Mouse (Mus musculus): ENCODE measurements at regions not wholly inside any gene's neighbourhood (a gene's known extent, or its start where the extent isn't known, plus 50 kb on each side); places are given as distances from the start of the nearest gene placed in this dataset.

DNA sequence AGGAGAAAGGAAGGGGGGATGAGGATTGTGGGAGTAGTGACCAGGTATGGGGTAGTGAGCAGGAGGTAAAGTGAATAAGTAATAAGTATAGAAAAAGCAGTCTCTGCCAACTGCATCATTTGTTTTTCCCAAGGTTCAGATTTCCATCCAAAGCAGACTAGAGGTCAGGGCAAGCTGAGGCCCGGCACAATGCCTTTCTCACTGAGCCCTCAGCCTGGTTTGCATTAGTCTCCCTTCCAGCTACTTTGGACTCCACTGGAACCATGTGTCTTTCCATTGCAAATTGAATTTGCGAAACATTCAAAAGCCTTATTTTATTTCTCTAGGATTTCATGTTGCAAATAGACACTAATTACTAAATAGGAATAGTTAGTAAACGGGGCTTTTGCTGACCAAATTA lies 124.7 kb upstream of the Tnc start:
- H3K36me3 ChIP-seq (ENCODE audit: control insufficient read depth, insufficient read depth, low read length): no peaks in the 10 kb centered on the region
- no peak overlapping the region for H3K27ac ChIP-seq (ENCODE audit: low read depth, low read length)
- H3K27me3 ChIP-seq (replicated peaks; ENCODE audit: control insufficient read depth, insufficient read depth, low read length): no peaks in the 10 kb centered on the region
- no peaks in the 10 kb centered on the region for H3K4me1 ChIP-seq (ENCODE audit: control insufficient read depth, insufficient read depth, low read length)
- H3K4me2 ChIP-seq (ENCODE audit: low read length): no peak overlapping the region
- H3K4me3 ChIP-seq (ENCODE audit: low read depth, low read length): no peak overlapping the region
- ATAC-seq (no peak), DNase-seq (ENCODE audit: low spot score) (no peak)
- no peaks in the 10 kb centered on the region for H3K9me3 ChIP-seq (replicated peaks; ENCODE audit: control insufficient read depth, low read length)
- H3K9ac ChIP-seq (ENCODE audit: low read length): no peak overlapping the region
- WGBS: 82% methylated on average over 3 of the region's 3 CpGs

DNA sequence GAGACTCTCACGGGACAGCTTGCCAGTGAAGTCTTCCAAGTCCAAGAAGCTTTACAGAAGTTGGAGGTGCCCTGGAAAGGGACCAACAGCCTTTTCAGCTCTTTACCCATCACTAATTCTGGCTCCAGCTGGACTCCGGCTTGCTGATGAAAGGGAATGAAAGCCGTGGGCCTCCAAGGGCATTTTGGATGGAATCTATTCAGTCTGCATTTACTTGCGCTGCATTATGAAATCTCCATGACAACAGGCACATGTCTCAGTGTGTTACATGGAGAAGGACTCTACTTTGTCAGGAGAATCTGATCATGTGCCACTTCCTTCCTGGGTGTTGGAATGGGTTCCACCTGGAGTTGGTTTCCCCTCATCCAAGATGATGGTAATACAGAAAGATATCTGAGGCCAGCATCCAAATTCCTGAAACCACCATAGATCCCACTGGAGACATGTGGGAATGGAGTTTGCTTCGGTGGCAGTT lies 102.2 kb upstream of the Tnc start:
- Histone ChIP-seq H3K4me3 (ENCODE audit: low read depth, low read length) (no peak overlapping the region), H3K27ac (ENCODE audit: low read depth, low read length) (no peak overlapping the region), H3K9ac (ENCODE audit: low read length) (no peak overlapping the region), H3K27me3 (replicated peaks; ENCODE audit: control insufficient read depth, insufficient read depth, low read length) (no peaks in the 10 kb centered on the region), H3K9me3 (replicated peaks; ENCODE audit: control insufficient read depth, low read length) (no peaks in the 10 kb centered on the region), H3K4me2 (ENCODE audit: low read length) (no peak overlapping the region), H3K4me1 (ENCODE audit: control insufficient read depth, insufficient read depth, low read length) (peaks cover 10% of the 10 kb centered on the region; the same call in 1 of the 2 replicates), H3K36me3 (ENCODE audit: control insufficient read depth, insufficient read depth, low read length) (no peaks in the 10 kb centered on the region)
- DNase-seq (ENCODE audit: low spot score) (peak; percentile 86), ATAC-seq (peak; percentile 84)
- 21% methylated on average over 5 of the region's 5 CpGs for WGBS

DNA sequence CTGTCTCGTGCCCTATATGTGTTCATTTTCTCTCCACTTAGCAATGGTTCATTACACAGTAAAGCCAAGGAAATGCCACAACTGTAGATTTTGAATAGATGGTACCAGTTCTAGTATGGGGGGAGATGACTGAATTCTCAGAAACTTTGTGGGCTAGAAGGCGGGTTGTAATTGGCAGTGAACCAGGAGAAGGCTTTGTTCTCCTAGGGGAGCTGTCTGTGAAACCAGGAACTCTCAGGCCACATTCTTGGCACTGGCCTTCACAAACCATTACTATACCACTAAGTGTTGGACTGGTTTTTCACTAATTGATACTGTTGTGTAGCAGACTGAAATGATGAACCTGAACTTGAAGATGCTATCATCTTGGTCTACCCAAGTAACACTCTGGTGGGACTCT lies 99.1 kb upstream of the Tnc start:
- H3K4me2 ChIP-seq (ENCODE audit: low read length): no peak overlapping the region
- peak; percentile 44 for DNase-seq (ENCODE audit: low spot score)
- no peaks in the 10 kb centered on the region for H3K9me3 ChIP-seq (replicated peaks; ENCODE audit: control insufficient read depth, low read length)
- 0 out of 2 replicates have a peak, but pooled peaks have one; percentile 8 for ATAC-seq
- H3K9ac ChIP-seq (ENCODE audit: low read length): no peak overlapping the region
- no peak overlapping the region for H3K27ac ChIP-seq (ENCODE audit: low read depth, low read length)
- H3K36me3 ChIP-seq (ENCODE audit: control insufficient read depth, insufficient read depth, low read length): no peaks in the 10 kb centered on the region
- no peak overlapping the region for H3K4me3 ChIP-seq (ENCODE audit: low read depth, low read length)
- peaks cover 15% of the 10 kb centered on the region; the same call in 1 of the 2 replicates for H3K4me1 ChIP-seq (ENCODE audit: control insufficient read depth, insufficient read depth, low read length)
- WGBS: 21% methylated on average over 2 of the region's 2 CpGs
- H3K27me3 ChIP-seq (replicated peaks; ENCODE audit: control insufficient read depth, insufficient read depth, low read length): no peaks in the 10 kb centered on the region

DNA sequence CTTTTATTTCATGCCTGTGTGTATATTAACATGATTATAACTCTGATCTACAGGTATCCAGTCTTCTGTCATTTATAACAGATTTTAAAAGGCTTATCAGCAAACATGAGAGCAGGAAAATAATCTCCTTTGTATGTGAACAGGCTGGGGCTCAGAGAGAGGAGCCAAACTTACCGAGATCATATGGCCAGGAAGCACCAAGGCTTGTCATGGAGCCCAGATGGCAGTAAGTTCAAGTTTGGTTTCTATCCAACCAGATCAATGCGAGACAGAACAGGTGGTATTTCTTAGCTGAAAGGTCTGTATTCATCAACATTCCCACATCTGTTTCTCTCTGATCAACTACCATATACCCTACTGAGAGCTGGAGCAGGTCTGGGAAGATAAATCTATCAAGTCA lies 96.1 kb upstream of the Tnc start:
- Histone ChIP-seq H3K27me3 (replicated peaks; ENCODE audit: control insufficient read depth, insufficient read depth, low read length) (no peaks in the 10 kb centered on the region), H3K9me3 (replicated peaks; ENCODE audit: control insufficient read depth, low read length) (no peaks in the 10 kb centered on the region), H3K4me3 (ENCODE audit: low read depth, low read length) (no peak overlapping the region), H3K36me3 (ENCODE audit: control insufficient read depth, insufficient read depth, low read length) (no peaks in the 10 kb centered on the region), H3K9ac (ENCODE audit: low read length) (no peak overlapping the region), H3K27ac (ENCODE audit: low read depth, low read length) (no peak overlapping the region), H3K4me1 (ENCODE audit: control insufficient read depth, insufficient read depth, low read length) (peaks cover 8% of the 10 kb centered on the region; the same call in 1 of the 2 replicates), H3K4me2 (ENCODE audit: low read length) (no peak overlapping the region)
- 38% methylated on average over 2 of the region's 2 CpGs for WGBS
- DNase-seq (ENCODE audit: low spot score): peak; percentile 69
- peak; percentile 75 for ATAC-seq

DNA sequence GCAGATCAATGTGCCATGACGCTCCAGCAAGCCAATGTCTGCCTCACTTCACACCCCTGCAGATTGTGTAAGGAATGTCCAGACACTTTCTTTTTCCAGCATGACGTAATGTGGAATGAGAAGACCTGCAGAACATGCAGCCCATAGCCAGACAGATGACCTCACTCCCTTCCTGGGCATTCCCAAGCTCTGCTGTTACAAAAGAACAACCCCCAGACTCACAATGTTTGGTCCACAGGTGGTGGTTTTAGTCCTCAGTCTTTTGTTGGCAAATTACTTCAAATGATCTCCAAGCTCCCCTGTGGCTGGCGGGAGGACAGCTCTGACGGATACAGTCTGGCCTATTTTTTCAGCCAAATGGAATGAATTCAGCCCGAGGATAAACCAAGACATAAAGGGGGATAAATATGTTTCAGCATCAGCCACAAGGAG lies 95.6 kb upstream of the Tnc start:
- peaks cover 5% of the 10 kb centered on the region; the same call in 1 of the 2 replicates for H3K4me1 ChIP-seq (ENCODE audit: control insufficient read depth, insufficient read depth, low read length)
- no peaks in the 10 kb centered on the region for H3K9me3 ChIP-seq (replicated peaks; ENCODE audit: control insufficient read depth, low read length)
- no peaks in the 10 kb centered on the region for H3K36me3 ChIP-seq (ENCODE audit: control insufficient read depth, insufficient read depth, low read length)
- peak; percentile 68 for DNase-seq (ENCODE audit: low spot score)
- H3K4me2 ChIP-seq (ENCODE audit: low read length): no peak overlapping the region
- H3K4me3 ChIP-seq (ENCODE audit: low read depth, low read length): no peak overlapping the region
- no peak overlapping the region for H3K27ac ChIP-seq (ENCODE audit: low read depth, low read length)
- 29% methylated on average over 5 of the region's 5 CpGs for WGBS
- H3K27me3 ChIP-seq (replicated peaks; ENCODE audit: control insufficient read depth, insufficient read depth, low read length): no peaks in the 10 kb centered on the region
- ATAC-seq: peak; percentile 56
- no peak overlapping the region for H3K9ac ChIP-seq (ENCODE audit: low read length)

DNA sequence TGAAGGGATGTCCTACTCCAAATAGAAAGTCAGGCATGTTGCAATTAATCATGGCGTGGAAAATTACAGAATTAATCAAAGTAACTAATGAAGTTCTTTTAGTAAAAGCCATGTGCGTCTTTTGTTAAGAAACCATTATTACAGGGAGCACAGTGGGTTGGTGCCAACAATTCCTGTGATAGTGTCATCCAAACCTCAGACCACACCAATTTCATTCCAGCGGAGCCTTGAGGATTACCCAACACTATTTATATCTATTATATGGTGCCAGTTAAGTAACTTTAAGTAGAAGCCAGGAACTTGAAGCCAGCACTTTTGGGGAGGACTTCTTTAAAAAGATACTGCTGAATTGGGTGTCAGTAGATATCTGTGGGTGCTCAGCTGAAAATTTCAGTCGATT lies 93.0 kb upstream of the Tnc start:
- Histone ChIP-seq H3K4me3 (ENCODE audit: low read depth, low read length) (no peak overlapping the region), H3K9ac (ENCODE audit: low read length) (no peak overlapping the region), H3K4me1 (ENCODE audit: control insufficient read depth, insufficient read depth, low read length) (peaks cover 5% of the 10 kb centered on the region; the same call in 1 of the 2 replicates), H3K4me2 (ENCODE audit: low read length) (no peak overlapping the region), H3K9me3 (replicated peaks; ENCODE audit: control insufficient read depth, low read length) (no peaks in the 10 kb centered on the region), H3K27ac (ENCODE audit: low read depth, low read length) (no peak overlapping the region), H3K36me3 (ENCODE audit: control insufficient read depth, insufficient read depth, low read length) (no peaks in the 10 kb centered on the region), H3K27me3 (replicated peaks; ENCODE audit: control insufficient read depth, insufficient read depth, low read length) (no peaks in the 10 kb centered on the region)
- ATAC-seq (no peak), DNase-seq (ENCODE audit: low spot score) (no peak)
- 79% methylated on average over 4 of the region's 4 CpGs for WGBS

DNA sequence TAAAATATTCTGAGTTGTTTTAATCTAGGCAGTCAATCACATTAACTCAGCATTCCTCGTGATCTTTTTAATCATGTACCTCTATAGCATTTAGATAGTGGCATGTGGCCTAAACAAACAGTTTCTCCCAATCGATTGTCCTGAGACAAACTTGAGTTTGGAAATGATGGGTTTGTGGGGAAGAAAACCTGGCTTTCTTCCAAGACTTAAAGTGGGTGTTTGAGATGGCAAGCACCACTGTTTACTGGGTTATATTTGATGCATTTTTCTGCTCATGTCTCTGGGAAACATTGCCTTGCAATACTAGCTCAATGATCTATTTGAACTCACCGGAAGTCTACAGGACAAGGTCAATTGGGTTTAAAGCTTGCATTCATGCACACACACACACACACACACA lies 88.2 kb upstream of the Tnc start:
- ATAC-seq: no peak
- Histone ChIP-seq H3K9me3 (replicated peaks; ENCODE audit: control insufficient read depth, low read length) (no peaks in the 10 kb centered on the region), H3K4me3 (ENCODE audit: low read depth, low read length) (no peak overlapping the region), H3K9ac (ENCODE audit: low read length) (no peak overlapping the region), H3K27ac (ENCODE audit: low read depth, low read length) (no peak overlapping the region), H3K4me2 (ENCODE audit: low read length) (no peak overlapping the region), H3K4me1 (ENCODE audit: control insufficient read depth, insufficient read depth, low read length) (no peaks in the 10 kb centered on the region), H3K27me3 (replicated peaks; ENCODE audit: control insufficient read depth, insufficient read depth, low read length) (no peaks in the 10 kb centered on the region), H3K36me3 (ENCODE audit: control insufficient read depth, insufficient read depth, low read length) (no peaks in the 10 kb centered on the region)
- DNase-seq (ENCODE audit: low spot score): no peak
- 89% methylated on average over 3 of the region's 3 CpGs for WGBS

DNA sequence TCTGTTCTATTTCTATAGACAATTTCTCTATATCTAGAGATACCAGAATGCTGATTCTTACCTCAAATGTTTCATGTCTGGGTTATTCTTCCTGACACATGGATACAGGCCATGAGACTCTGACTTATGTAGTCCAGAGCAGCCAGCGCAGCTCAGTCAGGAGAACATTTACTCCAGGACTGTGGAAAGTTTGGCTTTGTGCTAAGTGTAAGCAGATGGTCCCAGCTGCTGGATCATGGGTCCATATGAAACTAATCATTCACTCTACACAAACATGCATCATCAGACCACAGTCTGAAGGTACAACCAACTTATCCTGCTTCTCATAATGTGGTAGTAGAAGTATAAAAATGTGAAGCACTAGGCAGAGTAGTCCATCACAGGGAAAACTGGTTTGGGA lies 82.5 kb upstream of the Tnc start:
- no peak overlapping the region for H3K4me3 ChIP-seq (ENCODE audit: low read depth, low read length)
- H3K27ac ChIP-seq (ENCODE audit: low read depth, low read length): no peak overlapping the region
- no peak overlapping the region for H3K9ac ChIP-seq (ENCODE audit: low read length)
- no peaks in the 10 kb centered on the region for H3K27me3 ChIP-seq (replicated peaks; ENCODE audit: control insufficient read depth, insufficient read depth, low read length)
- H3K9me3 ChIP-seq (replicated peaks; ENCODE audit: control insufficient read depth, low read length): no peaks in the 10 kb centered on the region
- no peaks in the 10 kb centered on the region for H3K4me1 ChIP-seq (ENCODE audit: control insufficient read depth, insufficient read depth, low read length)
- no peak for DNase-seq (ENCODE audit: low spot score)
- ATAC-seq: no peak
- no peak overlapping the region for H3K4me2 ChIP-seq (ENCODE audit: low read length)
- whole genome bisulfite sequencing: 86% methylated on average over 1 of the region's 1 CpGs
- H3K36me3 ChIP-seq (ENCODE audit: control insufficient read depth, insufficient read depth, low read length): no peaks in the 10 kb centered on the region

DNA sequence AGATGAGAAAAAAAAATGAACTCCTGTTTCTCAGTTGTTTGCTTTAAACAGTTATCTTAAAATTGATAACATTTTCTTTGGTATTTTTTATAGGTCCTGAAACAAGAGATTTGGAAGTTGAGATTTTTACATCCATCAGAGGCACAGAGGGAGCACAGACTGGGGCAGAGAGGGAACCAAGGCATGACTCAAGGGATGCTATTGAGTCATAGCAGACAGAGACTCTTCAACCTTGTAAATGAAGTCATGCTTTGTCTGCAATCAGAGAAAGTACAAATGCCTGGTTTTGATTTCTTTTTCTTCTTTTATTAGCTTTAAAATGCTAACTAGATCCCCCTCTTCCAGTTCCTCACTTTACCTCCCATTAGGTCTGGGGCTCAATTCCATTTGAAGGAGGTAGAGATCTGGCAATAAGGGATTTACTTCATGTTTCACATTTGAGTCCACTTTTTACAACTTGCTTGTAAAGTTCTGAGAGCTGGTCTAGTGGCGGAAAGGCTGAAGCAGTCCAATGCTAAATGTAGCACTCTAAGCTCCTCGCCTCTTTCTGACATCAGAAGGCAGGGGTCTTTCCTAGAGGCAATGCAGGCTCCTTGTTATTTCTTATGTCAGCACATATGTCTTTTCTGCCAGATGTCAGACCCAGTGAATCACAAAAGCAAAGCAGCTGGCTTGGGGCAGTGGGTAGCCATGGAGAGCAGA lies 77.7 kb upstream of the Tnc start:
- no peak for ATAC-seq
- WGBS: 93% methylated on average over 2 of the region's 2 CpGs
- no peaks in the 10 kb centered on the region for H3K4me1 ChIP-seq (ENCODE audit: control insufficient read depth, insufficient read depth, low read length)

More for the DNA sequence above, 77.7 kb upstream of the Tnc start:
- no peak overlapping the region for H3K4me3 ChIP-seq (ENCODE audit: low read depth, low read length)
- no peaks in the 10 kb centered on the region for H3K9me3 ChIP-seq (replicated peaks; ENCODE audit: control insufficient read depth, low read length)
- no peaks in the 10 kb centered on the region for H3K27me3 ChIP-seq (replicated peaks; ENCODE audit: control insufficient read depth, insufficient read depth, low read length)
- no peak overlapping the region for H3K4me2 ChIP-seq (ENCODE audit: low read length)
- no peak overlapping the region for H3K27ac ChIP-seq (ENCODE audit: low read depth, low read length)
- DNase-seq (ENCODE audit: low spot score): no peak
- H3K9ac ChIP-seq (ENCODE audit: low read length): no peak overlapping the region
- H3K36me3 ChIP-seq (ENCODE audit: control insufficient read depth, insufficient read depth, low read length): no peaks in the 10 kb centered on the region

All from forebrain, embryonic 14.5 days (tissue).